Mouse (Mus musculus) spleen, adult 18-20 months (tissue): ENCODE measurements around the gene 6430628N08Rik.
A peak's percentile ranks its signal among the peaks of the same experiment; 100 is the strongest.

ENCODE experiments used
- DNase-seq, 2 experiments: peaks; one replicate each; pipeline ENCODE4 v3.0.0; 2022; ENCODE audit warnings: mixed read lengths in 2 of 2

Gene 6430628N08Rik

DNA sequence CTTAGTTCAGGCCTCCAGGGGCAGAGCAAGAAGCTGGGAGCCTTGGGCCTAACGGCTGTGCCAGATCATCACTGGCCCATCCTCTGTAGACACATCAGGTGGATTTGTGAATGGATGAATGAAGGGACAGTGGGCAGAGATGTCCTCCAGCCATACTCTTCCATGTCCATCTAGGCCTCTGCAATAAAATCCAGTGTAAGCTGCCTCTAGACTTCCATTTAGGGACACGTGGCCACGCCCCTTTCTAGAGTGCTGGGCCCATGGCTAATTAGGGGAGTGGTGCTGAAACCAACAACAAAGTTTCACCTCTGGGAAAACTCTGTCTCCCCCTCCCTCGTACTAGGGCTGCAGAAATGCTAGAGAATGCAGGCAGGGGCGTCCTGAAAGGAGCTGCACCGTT lies 399 bp upstream of the 6430628N08Rik start:
- no peak for DNase-seq

DNA sequence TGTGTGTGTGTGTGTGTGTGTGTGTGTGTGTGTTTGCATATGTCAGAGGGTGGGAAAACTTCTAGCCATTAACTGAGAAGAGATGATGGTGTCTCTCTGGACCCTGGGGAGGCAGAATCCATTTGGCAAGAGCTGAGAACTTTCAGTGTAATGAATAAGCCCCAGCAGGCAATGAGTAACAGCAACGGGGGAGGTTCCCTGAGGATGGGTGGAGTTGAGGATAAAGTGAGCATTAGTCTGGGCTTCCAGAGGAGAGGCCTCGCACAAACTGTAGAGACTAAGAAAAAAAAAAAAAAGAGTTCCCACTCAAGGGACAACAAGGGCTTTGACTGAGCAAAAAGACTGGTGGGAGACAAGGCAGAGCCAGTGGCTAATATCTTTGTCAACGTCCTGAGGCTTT lies 3.8 kb downstream of the 6430628N08Rik start:
- no peak for DNase-seq

DNA sequence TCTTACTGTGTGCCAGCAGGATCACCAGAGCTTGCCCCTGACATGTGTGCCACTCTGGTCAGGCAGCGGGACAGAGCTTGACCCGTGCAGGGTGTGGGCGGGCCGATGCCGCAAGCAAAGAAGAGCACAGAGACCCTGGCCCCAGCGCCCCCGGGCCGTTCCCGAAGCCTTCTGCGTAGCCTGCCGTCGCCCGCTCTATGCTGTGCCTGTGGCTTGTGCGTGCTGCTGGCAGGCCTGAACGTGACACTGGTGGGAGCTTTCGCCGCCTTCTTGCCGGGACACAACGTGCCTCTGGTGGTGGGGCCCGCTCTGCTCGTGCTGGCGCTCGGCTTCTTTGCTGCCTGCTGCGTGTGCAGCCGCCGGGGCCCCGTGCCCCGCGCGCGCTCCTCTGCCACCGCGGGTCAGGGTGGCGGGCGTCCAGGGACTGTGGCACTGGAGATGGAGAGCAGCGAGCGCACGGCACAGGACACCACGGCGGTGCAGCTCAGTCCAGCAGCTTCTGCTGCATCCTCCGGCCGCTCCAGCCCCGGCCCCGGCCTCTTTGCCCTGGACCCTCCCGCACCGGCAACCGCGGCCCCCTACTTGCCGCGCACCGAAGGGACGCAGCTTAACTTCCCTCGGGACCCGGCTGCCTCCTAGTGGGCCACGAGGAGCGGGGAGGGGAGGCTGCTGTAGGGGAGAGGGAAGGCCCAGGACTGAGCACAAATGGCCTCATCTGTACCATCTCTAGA lies 7.6 kb downstream of the 6430628N08Rik start:
- no peak for DNase-seq

DNA sequence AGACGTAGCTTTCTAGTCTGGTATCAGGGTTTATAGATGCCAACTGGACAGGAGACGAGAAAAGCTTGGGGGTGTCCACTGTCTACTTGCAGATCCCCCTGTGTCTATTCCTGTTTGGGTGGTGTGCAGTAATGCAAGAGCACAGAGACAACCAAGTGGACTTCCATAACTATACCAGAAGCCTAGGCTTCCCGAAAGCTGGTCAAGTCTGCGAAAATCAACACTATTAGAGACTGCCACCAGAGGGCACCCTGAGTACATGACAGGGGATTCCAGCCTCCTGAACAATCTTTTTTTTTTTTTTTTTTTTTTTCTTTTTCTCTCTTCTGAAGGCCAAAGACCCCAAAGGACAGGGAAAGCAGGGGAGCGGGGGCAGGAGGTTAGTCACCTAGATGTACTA lies 12.4 kb downstream of the 6430628N08Rik start:
- peak; percentile 24 to 76 for DNase-seq

DNA sequence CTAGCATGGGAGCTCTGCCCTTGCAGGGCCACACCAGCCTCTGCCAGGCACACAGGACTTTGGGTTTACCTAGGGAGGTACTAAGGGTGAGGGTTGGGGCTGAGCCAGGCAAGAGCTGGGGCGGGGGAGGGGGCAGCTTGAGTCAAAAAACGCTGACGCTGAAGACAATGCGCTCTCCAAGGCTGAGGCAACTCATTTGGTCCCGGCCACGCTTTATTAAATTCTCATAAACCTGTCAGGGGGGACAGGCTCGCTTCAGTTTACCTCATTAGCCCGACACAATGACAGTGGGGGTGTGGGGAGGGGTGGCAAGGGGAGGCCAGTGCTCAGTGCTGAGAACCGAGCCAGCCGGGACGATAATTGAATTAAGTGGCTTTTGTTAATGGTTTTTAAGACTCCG lies 13.9 kb downstream of the 6430628N08Rik start:
- no peak for DNase-seq

DNA sequence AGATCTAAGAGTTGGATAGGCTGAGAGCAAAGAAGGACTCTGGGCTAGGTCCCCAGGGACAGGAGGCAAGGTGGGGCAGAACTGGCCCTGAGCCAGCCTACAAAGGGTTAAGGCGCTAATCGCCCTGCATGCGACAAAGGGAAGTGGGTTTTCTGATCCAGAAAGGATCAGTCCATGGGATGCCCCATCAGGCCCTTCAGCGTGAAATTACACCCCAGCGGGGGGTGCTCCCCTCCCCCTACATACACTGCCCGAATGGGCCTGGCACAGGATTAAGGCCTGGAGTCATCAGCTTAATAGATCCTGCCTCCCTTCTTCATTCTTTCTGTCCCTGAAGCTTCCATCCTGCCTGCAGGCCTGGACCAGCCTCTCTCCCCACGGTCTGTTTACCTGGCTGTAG lies 15.2 kb downstream of the 6430628N08Rik start:
- DNase-seq, result no peak

DNA sequence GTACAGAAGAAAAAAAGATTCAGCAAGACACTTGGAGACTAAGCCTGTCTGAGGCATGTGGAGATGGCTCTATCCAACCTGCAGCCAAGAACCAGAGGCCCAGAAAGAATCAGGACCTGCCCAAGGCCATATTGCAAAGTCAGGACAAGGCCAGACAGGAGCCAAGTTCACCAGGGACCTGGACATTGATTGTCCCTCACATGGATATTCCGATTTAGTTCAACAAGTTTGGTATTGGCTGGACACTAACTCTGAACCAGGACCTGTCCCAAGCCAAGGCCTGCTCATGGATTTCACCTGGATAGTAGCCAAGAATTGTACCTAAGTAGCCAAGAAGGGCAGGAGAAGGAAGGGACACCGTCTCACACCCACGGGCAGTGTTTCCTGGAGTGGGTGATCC lies 16.3 kb downstream of the 6430628N08Rik start:
- no peak for DNase-seq

DNA sequence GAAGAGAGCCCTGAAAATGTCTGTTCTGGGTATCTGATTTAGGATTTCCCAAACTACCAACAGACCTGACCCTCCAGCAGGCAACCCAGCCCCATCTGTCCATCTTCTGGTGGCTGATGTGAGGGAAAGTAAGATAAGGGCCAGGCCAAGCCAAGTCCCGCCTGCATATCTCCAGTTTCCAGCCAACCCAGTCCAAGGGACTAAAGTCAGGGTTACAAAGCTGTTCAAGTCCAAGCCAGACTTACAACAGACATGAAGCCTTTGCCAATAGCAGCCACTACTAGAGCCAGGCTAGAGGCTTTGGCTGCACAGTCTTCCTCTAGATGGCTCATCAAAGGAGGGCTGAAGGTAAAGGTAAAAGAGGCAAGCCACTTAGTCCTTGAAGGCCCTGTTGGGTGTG lies 17.5 kb downstream of the 6430628N08Rik start:
- DNase-seq, result no peak

DNA sequence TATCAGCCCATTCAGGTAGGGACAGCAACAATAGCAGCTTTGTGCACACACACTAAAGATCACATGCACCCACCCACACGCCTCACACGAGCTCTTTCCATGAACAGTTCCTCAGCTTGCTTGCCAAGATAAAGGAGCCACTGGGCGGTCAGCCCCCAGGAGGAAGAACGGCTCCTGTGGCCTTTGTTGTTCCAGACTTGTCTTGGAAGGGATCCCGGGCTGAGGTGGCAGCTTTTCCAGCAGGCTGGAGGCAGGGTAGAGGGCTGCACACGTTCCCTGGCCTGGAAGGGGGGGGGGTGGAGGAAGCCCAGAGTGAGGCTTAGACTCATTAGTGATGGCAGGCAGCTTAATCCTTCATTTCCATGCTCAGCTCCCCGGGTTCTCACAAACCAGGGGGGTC lies 18.2 kb downstream of the 6430628N08Rik start:
- no peak for DNase-seq

DNA sequence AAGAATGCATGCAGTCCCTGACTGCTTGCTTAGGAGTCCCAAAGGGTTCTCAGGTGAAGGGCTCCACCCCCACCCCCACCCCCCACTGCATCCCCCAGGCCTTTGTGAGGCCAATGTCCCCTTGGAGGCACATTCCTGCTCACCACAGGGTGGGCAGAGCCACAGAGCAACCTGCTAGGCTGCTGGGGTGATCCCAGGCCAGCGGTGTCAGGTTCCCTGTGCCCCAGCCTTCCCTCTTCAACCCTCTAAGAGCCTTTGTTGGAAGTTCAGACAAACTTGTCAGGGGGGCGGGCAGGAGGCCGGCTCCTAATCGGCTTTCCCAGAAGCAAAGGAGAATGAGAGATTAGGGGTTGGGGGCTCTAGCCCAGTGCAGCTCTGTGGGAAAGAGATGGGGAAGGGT lies 21.1 kb downstream of the 6430628N08Rik start:
- no peak for DNase-seq

DNA sequence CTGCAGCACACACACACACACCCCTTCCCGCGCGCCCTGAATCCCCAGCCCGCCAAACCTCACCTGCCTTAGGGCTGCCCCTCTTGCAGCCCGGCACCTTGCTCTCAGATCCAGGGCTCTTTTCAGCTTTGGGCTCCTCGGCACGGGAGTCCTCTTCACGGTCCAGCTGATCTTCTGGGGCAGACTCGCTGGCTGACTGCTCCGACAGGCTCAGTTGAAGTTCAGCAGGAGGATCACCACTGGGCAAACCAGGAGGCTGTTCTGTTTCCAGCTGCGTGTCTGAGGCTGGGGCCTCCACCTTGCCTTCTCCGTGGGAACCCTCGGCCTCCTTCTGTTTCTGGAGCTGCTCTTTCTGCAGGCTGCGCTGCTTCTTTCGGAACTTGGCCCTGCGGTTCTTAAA lies 29.4 kb downstream of the 6430628N08Rik start:
- DNase-seq, result no peak

DNA sequence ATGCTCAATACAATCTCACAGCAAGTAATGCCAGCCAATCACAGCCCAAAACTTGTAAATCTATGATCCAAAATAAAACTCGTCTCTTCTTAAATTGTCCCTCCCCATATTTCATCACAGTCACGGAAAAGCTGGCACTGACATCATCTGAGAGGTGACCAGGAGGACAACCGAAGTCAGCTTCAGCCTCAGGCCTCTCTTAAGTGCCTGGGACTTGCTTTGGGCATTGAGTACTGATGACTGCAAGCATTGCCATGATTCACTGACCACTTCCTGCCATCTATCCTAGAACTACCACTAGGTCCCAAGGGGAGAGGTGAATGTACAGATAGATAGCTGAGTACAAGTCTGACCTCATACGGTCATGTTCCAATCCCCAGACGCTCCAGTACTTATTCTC lies 32.2 kb downstream of the 6430628N08Rik start:
- no peak for DNase-seq

DNA sequence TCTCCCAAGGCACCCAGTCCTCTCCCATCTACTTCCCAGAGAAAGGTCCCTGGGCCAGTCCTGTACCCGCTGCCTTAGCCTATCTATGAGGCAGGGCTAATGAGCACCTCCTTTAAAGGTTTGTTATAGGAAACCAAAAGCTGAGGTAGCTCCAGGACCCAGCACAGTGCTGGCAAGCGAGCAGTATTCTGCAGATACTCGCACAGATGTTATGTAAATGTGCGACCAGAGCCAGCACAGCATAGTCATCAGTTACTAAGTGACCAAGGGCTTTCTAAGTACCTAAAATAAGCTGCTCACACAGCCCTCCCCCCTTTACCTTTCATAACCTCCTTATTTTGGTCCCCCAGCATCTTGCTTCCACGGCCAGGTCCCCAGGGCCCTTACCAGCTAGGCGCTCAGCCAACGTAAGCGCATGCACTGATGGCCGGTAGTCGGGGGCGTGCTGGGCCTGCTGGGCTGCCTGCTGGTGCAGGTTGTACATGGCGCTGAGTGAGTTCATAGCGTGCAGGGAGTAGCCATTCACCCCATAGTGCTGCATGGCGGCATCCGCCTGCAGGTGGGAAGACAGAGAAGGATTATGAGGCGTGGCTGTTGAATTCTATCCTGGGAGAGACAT lies 32.9 kb downstream of the 6430628N08Rik start:
- no peak for DNase-seq

DNA sequence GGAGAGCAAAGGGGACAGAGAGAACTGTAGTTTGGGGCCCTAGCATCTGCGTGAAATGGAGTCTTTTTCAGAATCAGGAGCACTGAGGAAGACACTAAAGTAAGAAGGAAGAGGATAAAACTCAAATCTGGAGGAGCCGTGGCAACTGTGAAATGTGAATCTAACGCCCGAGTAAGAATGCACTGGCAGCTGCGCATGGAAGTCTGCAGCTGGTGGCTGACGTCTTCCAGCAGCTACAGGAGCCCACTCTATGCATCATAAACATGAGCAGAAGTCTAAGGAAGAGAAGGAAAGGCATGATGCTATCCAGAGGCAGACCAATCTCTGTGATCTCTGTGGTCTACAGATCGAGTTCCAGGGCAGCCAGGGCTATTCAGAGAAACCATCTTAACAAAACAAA lies 37.2 kb downstream of the 6430628N08Rik start:
- DNase-seq, result no peak

DNA sequence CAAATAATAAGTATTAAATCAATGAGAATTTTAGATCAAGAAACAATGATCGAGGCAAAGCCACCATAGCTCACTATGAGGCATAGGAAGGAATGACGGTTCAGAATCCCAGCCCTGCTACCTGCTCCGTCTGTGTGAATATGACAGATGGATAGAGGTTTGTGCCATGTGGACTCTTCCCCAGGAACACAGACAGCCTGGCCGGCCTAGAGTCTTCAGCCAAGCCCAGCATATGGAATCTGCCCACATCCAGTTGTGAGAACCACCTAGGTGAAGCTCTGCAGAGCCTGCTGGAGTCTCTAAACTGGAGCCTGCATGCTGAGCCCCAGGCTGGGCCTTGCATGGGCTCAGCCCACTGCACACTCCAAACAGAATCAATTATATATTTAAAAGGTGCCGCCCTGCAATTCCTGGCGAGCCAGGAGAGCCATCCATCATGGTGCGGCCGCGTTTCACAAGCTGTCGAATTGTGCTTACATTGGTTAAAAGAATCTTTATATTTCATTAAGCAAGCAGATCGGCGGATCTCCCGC lies 41.2 kb downstream of the 6430628N08Rik start:
- DNase-seq, result no peak

DNA sequence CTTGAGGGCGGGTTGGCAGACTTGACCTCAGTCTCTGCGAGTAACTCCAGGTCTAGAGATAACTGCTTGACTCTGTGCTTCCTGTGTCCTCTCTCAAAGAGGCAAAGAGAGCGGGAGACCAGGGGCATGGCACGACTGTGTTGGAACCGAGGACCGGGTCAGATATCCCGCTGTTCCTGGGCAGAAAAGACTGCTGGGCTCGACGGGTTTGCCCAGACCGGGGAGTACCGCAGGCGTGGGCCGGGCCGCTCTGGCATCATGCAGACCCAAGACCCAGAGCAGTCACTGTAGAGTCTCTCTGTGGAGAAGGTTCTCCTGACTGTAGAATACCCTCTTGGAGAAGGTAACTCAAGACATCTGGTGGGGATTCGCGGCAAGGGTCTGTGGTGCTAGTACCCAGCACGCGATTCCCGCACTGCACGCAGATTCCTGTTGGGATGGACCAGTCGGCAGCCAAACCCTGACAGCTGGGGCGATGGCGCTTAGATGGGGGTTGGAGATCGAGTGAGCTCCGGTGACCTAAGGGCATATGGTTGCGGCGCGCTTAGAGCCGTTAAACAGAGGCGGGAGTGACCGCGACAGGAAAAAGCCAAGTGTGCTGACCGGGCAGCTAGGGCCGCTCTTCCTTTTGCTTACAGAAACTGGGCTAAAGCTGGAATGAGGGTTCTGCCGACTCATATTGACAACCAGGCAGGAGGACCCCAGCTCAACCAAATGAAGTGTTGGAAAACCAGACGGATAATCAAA lies 45.5 kb downstream of the 6430628N08Rik start:
- peak in 1 of 2 experiments; percentile 5 for DNase-seq

DNA sequence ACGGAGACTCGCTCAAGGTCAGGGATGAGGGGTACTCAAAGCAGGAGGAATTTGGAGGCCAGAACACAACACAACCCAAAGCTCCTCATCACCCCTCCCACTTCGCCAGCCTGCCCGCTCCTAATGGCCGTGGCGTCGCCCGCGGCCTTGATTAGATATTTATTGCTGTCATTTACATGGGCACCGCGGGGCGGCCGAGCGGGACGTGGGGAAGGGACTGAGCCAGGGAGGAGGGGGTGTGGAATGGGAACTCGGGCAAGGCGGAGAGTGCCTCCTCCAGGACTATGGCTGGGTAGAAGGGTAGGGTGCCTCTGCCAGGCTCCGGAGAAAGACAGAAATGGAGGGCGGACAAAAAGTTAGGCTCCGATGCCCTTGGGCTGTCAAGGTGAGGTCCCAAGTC lies 46.2 kb downstream of the 6430628N08Rik start:
- no peak for DNase-seq

DNA sequence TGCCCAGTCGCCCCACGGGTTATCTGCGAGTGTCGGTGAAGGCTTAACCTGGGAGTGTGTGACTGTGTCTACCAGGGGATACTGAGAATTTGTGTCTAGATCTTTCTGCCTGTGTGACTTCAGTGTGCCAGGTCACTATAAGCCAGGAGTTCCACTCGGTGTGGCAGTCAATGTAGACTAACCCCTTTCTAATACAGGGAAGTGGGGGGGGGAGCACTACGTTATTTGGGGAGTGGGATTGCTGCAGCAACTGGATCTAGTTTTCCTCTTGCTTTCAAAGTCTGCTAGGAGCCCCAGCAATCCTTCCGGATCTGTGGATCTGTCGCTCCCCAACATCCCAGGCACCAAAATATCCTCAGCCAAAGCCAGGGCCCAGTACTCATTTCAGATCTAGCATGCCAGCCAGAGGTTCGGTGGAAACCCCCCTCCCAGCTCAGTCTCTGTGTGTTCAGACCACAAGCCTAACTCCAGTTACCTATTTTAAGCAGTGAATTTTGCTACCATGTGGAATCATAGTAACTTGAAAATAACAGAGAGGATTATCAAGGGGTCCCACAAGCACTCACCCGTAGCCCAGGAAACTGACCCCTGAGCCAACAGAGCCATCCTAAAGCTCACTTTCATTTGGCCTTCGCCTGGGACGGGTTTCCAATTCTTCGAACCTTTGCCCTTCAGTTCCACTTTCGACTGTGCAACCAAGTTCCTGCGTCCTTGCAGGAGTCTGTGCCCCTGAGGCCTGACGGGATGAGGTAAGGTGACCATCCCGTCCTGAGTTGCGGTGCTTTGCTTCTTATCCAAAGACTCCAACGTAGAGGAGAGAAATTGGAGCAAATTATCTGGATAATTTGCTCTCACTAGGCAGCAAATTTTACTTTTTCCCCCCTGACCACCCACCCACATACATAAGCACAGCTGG lies 46.9 kb downstream of the 6430628N08Rik start:
- DNase-seq, result no peak

DNA sequence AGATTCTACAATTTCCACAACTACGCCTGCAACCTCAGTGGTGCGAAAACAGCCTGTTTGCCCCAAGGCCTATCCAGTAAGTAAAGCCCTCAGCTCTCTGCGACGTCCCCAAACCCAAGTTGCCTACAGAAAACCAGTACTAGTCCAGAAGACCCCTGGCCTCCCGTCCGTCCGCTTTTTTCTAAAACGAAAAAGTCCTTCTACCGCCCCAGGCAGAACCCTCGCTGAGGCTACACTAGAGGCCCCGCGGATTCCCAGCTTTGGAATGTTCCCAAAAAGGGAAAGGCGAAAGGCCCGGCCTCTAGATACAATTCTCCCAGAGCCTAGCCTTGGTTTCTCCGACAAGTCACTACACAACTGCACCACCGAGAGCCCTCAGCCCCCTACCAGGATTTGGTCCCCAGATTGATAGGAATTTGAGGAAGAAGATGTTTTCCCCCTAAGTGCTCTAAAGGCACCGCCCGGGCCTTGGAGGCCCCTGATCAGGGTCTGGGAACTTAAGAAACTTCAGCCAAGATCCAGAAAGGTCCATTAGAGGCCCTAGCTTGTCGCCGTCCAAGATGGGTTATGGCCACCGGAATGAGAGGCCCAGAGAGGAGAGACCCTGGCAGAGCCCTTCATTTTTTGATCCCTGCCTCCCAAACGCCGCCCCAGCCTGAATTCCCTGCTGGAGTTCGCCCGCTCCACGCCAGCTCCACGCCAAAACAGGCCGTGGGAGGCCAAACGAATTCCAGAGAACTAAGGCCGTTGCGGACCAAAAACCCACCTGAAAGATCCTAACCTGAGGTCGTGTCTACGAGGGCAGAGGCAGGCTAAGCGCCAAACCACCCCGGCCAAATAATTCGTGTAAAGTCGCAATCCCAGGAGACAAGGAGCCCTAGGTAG lies 48.1 kb downstream of the 6430628N08Rik start:
- no peak for DNase-seq

DNA sequence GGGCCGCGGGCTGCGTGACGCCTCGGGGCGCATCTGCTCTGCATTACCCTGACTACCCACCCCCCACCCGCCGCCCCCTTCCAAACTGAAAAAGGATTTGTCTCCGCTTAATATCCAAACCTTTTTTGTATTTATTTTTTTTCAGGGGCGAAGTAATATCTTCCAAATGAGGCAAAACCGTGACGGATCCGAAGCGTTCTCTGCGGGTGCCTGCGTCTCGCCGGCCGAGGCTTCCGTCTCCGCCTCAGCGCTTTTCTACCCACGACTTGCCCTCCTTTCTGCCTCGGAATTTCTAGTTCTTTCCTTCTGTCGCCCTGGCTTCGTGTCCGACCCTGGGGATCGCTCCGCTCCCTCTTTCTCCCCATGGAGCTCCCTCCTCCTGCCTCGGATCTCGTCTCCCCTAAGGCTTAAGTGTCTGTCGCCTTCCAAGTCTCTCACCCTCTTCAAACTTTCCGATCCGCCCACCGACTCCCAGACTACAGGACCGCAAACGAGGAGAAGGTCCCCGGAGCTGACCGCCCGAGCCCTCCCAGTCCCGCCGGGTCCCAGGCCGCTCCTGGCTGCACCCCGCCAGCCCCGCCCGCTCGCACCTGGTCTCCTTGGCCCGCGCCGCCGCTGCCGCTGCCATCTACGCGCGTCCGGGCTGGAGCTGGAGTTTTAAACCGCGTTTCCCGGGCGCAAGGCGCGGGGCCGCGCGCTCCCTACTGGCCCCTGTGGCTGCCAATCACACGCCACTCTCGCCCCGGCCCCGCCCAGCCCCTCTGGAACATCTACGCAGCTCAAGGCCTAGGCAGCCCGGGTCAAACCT lies 49.0 kb downstream of the 6430628N08Rik start, which contains the start of gene Dmbx1:
Gene Dmbx1 (minus strand): TSS at position 632 of the 808 bp plus-strand sequence.
- DNase-seq, result peak in 1 of 2 experiments; percentile 4

DNA sequence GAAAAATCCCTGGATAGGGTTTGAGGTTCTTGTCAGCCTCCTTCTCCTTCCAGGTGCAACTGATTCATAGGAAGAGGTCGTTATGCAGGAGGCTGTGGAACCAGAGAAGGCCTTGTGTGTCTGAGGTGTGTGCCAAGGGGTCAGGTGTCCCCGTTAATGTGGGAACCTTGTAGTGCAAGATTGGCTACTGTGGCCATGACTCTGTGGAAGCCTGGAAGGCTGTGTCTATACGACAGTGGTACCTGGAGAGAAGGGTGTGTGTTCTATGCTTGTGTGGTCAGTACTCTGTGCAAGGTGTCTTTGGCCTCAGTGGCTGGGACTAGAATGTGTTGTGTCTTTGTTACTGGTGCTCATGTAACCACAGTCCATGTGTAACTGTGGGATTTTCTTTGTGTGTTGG lies 50.2 kb downstream of the 6430628N08Rik start:
- no peak for DNase-seq
